ENCODE assay signal across 27 mouse cellular contexts in genomic region chr10:16962463-16962862, GRCm38 (mm10).
A peak's percentile ranks its signal among the peaks of the same experiment; 100 is the strongest.
DNase-seq lines count a peak whose midpoint lies in the region; ATAC-seq lines count a peak whose summit lies in the region.
"Had no signal": no experiment of that assay in that cellular context is flagged by ENCODE, and none has a peak within 500 bp of the region (broad histone marks: within the 10 kb centered on the region; RNA-seq: fewer than 3 reads in every experiment).

No protein-coding gene starts in this region.

- no peak overlapping the region for H3K4me3 ChIP-seq in heart, embryonic 12.5 days
- no peak overlapping the region for H3K4me3 ChIP-seq in kidney, embryonic 14.5 days (ENCODE audit: low read length)
- H3K4me3 ChIP-seq: erythroblast, embryonic 14.5 days; forebrain, embryonic 12.5 days; heart, embryonic 10.5 days; hindbrain, embryonic 12.5 days; intestine, embryonic 15.5 days; layer of hippocampus, adult 2 months; left cerebral cortex, adult 2 months; limb, embryonic 12.5 days; liver, embryonic 15.5 days; midbrain, embryonic 10.5 days; midbrain, embryonic 15.5 days; stomach, embryonic 15.5 days had no signal

- no peaks in the 10 kb centered on the region for H3K27me3 ChIP-seq in heart, embryonic 12.5 days (replicated peaks)
- no peaks in the 10 kb centered on the region for H3K27me3 ChIP-seq in kidney, embryonic 14.5 days (ENCODE audit: control insufficient read depth, insufficient read depth, low read length)
- H3K27me3 ChIP-seq: forebrain, embryonic 12.5 days; hindbrain, embryonic 12.5 days; intestine, embryonic 15.5 days; limb, embryonic 12.5 days; liver, embryonic 15.5 days; midbrain, embryonic 15.5 days; stomach, embryonic 15.5 days had no signal

- DNase-seq in heart, adult 11 months, result peak; percentile 87
- DNase-seq in kidney, postnatal 14 days, result peak; percentile 12
- peak; percentile 1 for DNase-seq in lung, postnatal 36 days
- no peak for DNase-seq in lung, adult 18-20 months
- DNase-seq: adrenal gland, postnatal 25 days; cerebellum, adult 11-12 months; cerebellum, adult 9-11 months; gastrocnemius, postnatal 14 days; heart, postnatal 36 days; right cerebral cortex, postnatal 25 days; thymus, postnatal 14 days had no signal

- WGBS in heart, embryonic 12.5 days, result 56% methylated on average over 2 of the region's 2 CpGs
- 63% methylated on average over 2 of the region's 2 CpGs for WGBS in kidney, embryonic 14.5 days

- no peak overlapping the region for H3K9ac ChIP-seq in heart, embryonic 12.5 days
- H3K9ac ChIP-seq in kidney, embryonic 14.5 days (ENCODE audit: low read depth, low read length), result no peak overlapping the region
- H3K9ac ChIP-seq: forebrain, embryonic 12.5 days; hindbrain, embryonic 12.5 days; intestine, embryonic 15.5 days; limb, embryonic 12.5 days; liver, embryonic 15.5 days; midbrain, embryonic 15.5 days; stomach, embryonic 15.5 days had no signal

- no peaks in the 10 kb centered on the region for H3K4me1 ChIP-seq in heart, embryonic 12.5 days (replicated peaks)
- no peaks in the 10 kb centered on the region for H3K4me1 ChIP-seq in kidney, embryonic 14.5 days (ENCODE audit: control insufficient read depth, insufficient read depth, low read length)
- H3K4me1 ChIP-seq: forebrain, embryonic 12.5 days; hindbrain, embryonic 12.5 days; intestine, embryonic 15.5 days; limb, embryonic 12.5 days; liver, embryonic 15.5 days; midbrain, embryonic 10.5 days; midbrain, embryonic 15.5 days; stomach, embryonic 15.5 days had no signal

- H3K4me2 ChIP-seq in heart, embryonic 12.5 days, result no peak overlapping the region
- H3K4me2 ChIP-seq in kidney, embryonic 14.5 days (replicated peaks; ENCODE audit: low read depth, low read length), result no peak overlapping the region
- H3K4me2 ChIP-seq: forebrain, embryonic 12.5 days; hindbrain, embryonic 12.5 days; intestine, embryonic 15.5 days; limb, embryonic 12.5 days; liver, embryonic 15.5 days; midbrain, embryonic 15.5 days; stomach, embryonic 15.5 days had no signal

- H3K36me3 ChIP-seq in heart, embryonic 12.5 days, result no peaks in the 10 kb centered on the region
- no peaks in the 10 kb centered on the region for H3K36me3 ChIP-seq in kidney, embryonic 14.5 days (ENCODE audit: control insufficient read depth, insufficient read depth, low read length)
- H3K36me3 ChIP-seq: forebrain, embryonic 12.5 days; heart, embryonic 10.5 days; hindbrain, embryonic 12.5 days; intestine, embryonic 15.5 days; limb, embryonic 12.5 days; liver, embryonic 15.5 days; midbrain, embryonic 10.5 days; midbrain, embryonic 15.5 days; stomach, embryonic 15.5 days had no signal

- H3K27ac ChIP-seq in heart, embryonic 12.5 days (ENCODE audit: poor library complexity, severe bottlenecking), result no peak overlapping the region
- no peak overlapping the region for H3K27ac ChIP-seq in kidney, embryonic 14.5 days (ENCODE audit: low read depth, low read length)
- H3K27ac ChIP-seq: forebrain, embryonic 12.5 days; heart, embryonic 10.5 days; hindbrain, embryonic 12.5 days; hindbrain, postnatal 0 days; intestine, embryonic 15.5 days; layer of hippocampus, adult 2 months; left cerebral cortex, adult 2 months; limb, embryonic 12.5 days; liver, embryonic 15.5 days; midbrain, embryonic 10.5 days; midbrain, embryonic 15.5 days; stomach, embryonic 15.5 days had no signal

- H3K9me3 ChIP-seq in heart, embryonic 12.5 days (replicated peaks), result no peaks in the 10 kb centered on the region
- no peaks in the 10 kb centered on the region for H3K9me3 ChIP-seq in kidney, embryonic 14.5 days (ENCODE audit: control insufficient read depth, low read length)
- H3K9me3 ChIP-seq: forebrain, embryonic 12.5 days; heart, embryonic 10.5 days; hindbrain, embryonic 12.5 days; intestine, embryonic 15.5 days; limb, embryonic 12.5 days; liver, embryonic 15.5 days; midbrain, embryonic 10.5 days; midbrain, embryonic 15.5 days; stomach, embryonic 15.5 days had no signal

- no peak for ATAC-seq in heart, embryonic 12.5 days (ENCODE audit: insufficient number of reproducible peaks, low FRiP score)
- ATAC-seq in kidney, embryonic 14.5 days (ENCODE audit: low FRiP score, low TSS enrichment), result no peak
- ATAC-seq in erythroid progenitor cell, adult 5-6 weeks (replicated peaks; ENCODE audit: low FRiP score, poor library complexity, severe bottlenecking), result no peak
- ATAC-seq: hindbrain, postnatal 0 days; intestine, embryonic 15.5 days; midbrain, embryonic 15.5 days had no signal

Comparison
In these comparisons a context has a peak if more than half of its experiments do, and no peak if none do; other contexts are left out.
1. DNase-seq: peak in heart, adult 11 months (single experiment), kidney, postnatal 14 days (single experiment) and lung, postnatal 36 days (single experiment); none in lung, adult 18-20 months (0 of 2).